Mouse (Mus musculus) gastrocnemius, adult 8-10 months (tissue): ENCODE measurements at regions not wholly inside any gene's neighbourhood (a gene's known extent, or its start where the extent isn't known, plus 50 kb on each side); places are given as distances from the start of the nearest gene placed in this dataset.
A peak's percentile ranks its signal among the peaks of the same experiment; 100 is the strongest.
"Not testable (repeated sequence)": the region's sequence is repeated elsewhere in the genome, so short reads cannot be mapped to it uniquely, and the experiment has no call there.

Experiments
- DNase-seq, 2 experiments: peaks; one replicate each; pipeline ENCODE4 v3.0.0; 2022; ENCODE audit warnings: low spot score in 2 of 2

GRCm38 (mm10) chr4:93579343-93579742, 244.0 kb upstream of the Tusc1 start:
- DNase-seq = no peak

GRCm38 (mm10) chr4:93567487-93568259, 232.4 kb upstream of the Tusc1 start:
- DNase-seq = no peak

- no peak for DNase-seq
Observed at GRCm38 (mm10) chr4:93555787-93556760, 220.8 kb upstream of the Tusc1 start.

- DNase-seq = not testable (repeated sequence)
Observed at GRCm38 (mm10) chr4:93555181-93555580, 219.9 kb upstream of the Tusc1 start.

- DNase-seq = no peak
Observed at GRCm38 (mm10) chr4:93552489-93553160, 217.3 kb upstream of the Tusc1 start.

- peak; percentile 56 to 68 for DNase-seq
Observed at GRCm38 (mm10) chr4:93551086-93551485, 215.8 kb upstream of the Tusc1 start.

GRCm38 (mm10) chr4:93540588-93540987, 205.3 kb upstream of the Tusc1 start:
- no peak for DNase-seq

- no peak for DNase-seq
Observed at GRCm38 (mm10) chr4:93527382-93527781, 192.1 kb upstream of the Tusc1 start.

GRCm38 (mm10) chr4:93520454-93521100, 185.3 kb upstream of the Tusc1 start:
- no peak for DNase-seq

GRCm38 (mm10) chr4:93518925-93519324, 183.6 kb upstream of the Tusc1 start:
- DNase-seq = no peak

GRCm38 (mm10) chr4:93510771-93511170, 175.5 kb upstream of the Tusc1 start:
- no peak for DNase-seq

- DNase-seq = no peak
Observed at GRCm38 (mm10) chr4:93496871-93497270, 161.6 kb upstream of the Tusc1 start.

- DNase-seq = no peak
Observed at GRCm38 (mm10) chr4:93494319-93494718, 159.0 kb upstream of the Tusc1 start.

- no peak for DNase-seq
Observed at GRCm38 (mm10) chr4:93493905-93494304, 158.6 kb upstream of the Tusc1 start.

GRCm38 (mm10) chr4:93493326-93493725, 158.0 kb upstream of the Tusc1 start:
- no peak for DNase-seq

GRCm38 (mm10) chr4:93488570-93488969, 153.3 kb upstream of the Tusc1 start:
- no peak for DNase-seq

- DNase-seq = no peak
Observed at GRCm38 (mm10) chr4:93486455-93486854, 151.1 kb upstream of the Tusc1 start.

GRCm38 (mm10) chr4:93481247-93481646, 145.9 kb upstream of the Tusc1 start:
- DNase-seq = no peak

- no peak for DNase-seq
Observed at GRCm38 (mm10) chr4:93477189-93477767, 142.0 kb upstream of the Tusc1 start.

GRCm38 (mm10) chr4:93467998-93468397, 132.7 kb upstream of the Tusc1 start:
- DNase-seq = no peak

- DNase-seq = no peak
Observed at GRCm38 (mm10) chr4:93467424-93467823, 132.1 kb upstream of the Tusc1 start.
